Mouse (Mus musculus): ENCODE results near the gene Nipbl. TPM values are rescaled to one million over a fixed set of nuclear protein-coding genes. Genes with fewer than 3 reads are reported as not detected.

Nipbl gene
- polyA plus RNA-seq, 1 experiment: 21.1 TPM

GRCm38 (mm10) chr15:8340596-8340995, 103.7 kb downstream of the Nipbl start:
- no peak for DNase-seq (ENCODE audit: low read depth)
- TF ChIP-seq CTCF (IDR thresholded peaks at IDR 0.05; ENCODE audit: borderline replicate concordance, extremely low read depth, insufficient read depth, insufficient read length) (no peak), POLR2A (IDR thresholded peaks at IDR 0.05; ENCODE audit: borderline replicate concordance, extremely low read depth, insufficient read depth, insufficient read length, poor library complexity, severe bottlenecking) (no peak)

- DNase-seq (ENCODE audit: low read depth): no peak
- no peak for TF ChIP-seq POLR2A (IDR thresholded peaks at IDR 0.05; ENCODE audit: borderline replicate concordance, extremely low read depth, insufficient read depth, insufficient read length, poor library complexity, severe bottlenecking)
- TF ChIP-seq CTCF (IDR thresholded peaks at IDR 0.05; ENCODE audit: borderline replicate concordance, extremely low read depth, insufficient read depth, insufficient read length): no peak
Observed at GRCm38 (mm10) chr15:8331547-8331946, 112.7 kb downstream of the Nipbl start.

GRCm38 (mm10) chr15:8325629-8326028, 118.6 kb downstream of the Nipbl start:
- no peak for TF ChIP-seq POLR2A (IDR thresholded peaks at IDR 0.05; ENCODE audit: borderline replicate concordance, extremely low read depth, insufficient read depth, insufficient read length, poor library complexity, severe bottlenecking)
- no peak for TF ChIP-seq CTCF (IDR thresholded peaks at IDR 0.05; ENCODE audit: borderline replicate concordance, extremely low read depth, insufficient read depth, insufficient read length)
- no peak for DNase-seq (ENCODE audit: low read depth)

- DNase-seq (ENCODE audit: low read depth): no peak
- TF ChIP-seq POLR2A (IDR thresholded peaks at IDR 0.05; ENCODE audit: borderline replicate concordance, extremely low read depth, insufficient read depth, insufficient read length, poor library complexity, severe bottlenecking) (no peak), CTCF (IDR thresholded peaks at IDR 0.05; ENCODE audit: borderline replicate concordance, extremely low read depth, insufficient read depth, insufficient read length) (no peak)
Observed at GRCm38 (mm10) chr15:8324833-8325232, 119.4 kb downstream of the Nipbl start.

- TF ChIP-seq CTCF (IDR thresholded peaks at IDR 0.05; ENCODE audit: borderline replicate concordance, extremely low read depth, insufficient read depth, insufficient read length): no peak
- no peak for TF ChIP-seq POLR2A (IDR thresholded peaks at IDR 0.05; ENCODE audit: borderline replicate concordance, extremely low read depth, insufficient read depth, insufficient read length, poor library complexity, severe bottlenecking)
- DNase-seq (ENCODE audit: low read depth): no peak
Observed at GRCm38 (mm10) chr15:8324061-8324460, 120.2 kb downstream of the Nipbl start.

GRCm38 (mm10) chr15:8321491-8321890, 122.8 kb downstream of the Nipbl start:
- no peak for DNase-seq (ENCODE audit: low read depth)
- TF ChIP-seq CTCF (IDR thresholded peaks at IDR 0.05; ENCODE audit: borderline replicate concordance, extremely low read depth, insufficient read depth, insufficient read length): no peak
- TF ChIP-seq POLR2A (IDR thresholded peaks at IDR 0.05; ENCODE audit: borderline replicate concordance, extremely low read depth, insufficient read depth, insufficient read length, poor library complexity, severe bottlenecking): no peak

GRCm38 (mm10) chr15:8319191-8319590, 125.1 kb downstream of the Nipbl start:
- no peak for TF ChIP-seq CTCF (IDR thresholded peaks at IDR 0.05; ENCODE audit: borderline replicate concordance, extremely low read depth, insufficient read depth, insufficient read length)
- no peak for TF ChIP-seq POLR2A (IDR thresholded peaks at IDR 0.05; ENCODE audit: borderline replicate concordance, extremely low read depth, insufficient read depth, insufficient read length, poor library complexity, severe bottlenecking)
- no peak for DNase-seq (ENCODE audit: low read depth)

GRCm38 (mm10) chr15:8317381-8317780, 126.9 kb downstream of the Nipbl start:
- DNase-seq (ENCODE audit: low read depth): no peak
- TF ChIP-seq CTCF (IDR thresholded peaks at IDR 0.05; ENCODE audit: borderline replicate concordance, extremely low read depth, insufficient read depth, insufficient read length) (no peak), POLR2A (IDR thresholded peaks at IDR 0.05; ENCODE audit: borderline replicate concordance, extremely low read depth, insufficient read depth, insufficient read length, poor library complexity, severe bottlenecking) (no peak)

GRCm38 (mm10) chr15:8305474-8305873, 138.8 kb downstream of the Nipbl start:
- TF ChIP-seq POLR2A (IDR thresholded peaks at IDR 0.05; ENCODE audit: borderline replicate concordance, extremely low read depth, insufficient read depth, insufficient read length, poor library complexity, severe bottlenecking) (no peak), CTCF (IDR thresholded peaks at IDR 0.05; ENCODE audit: borderline replicate concordance, extremely low read depth, insufficient read depth, insufficient read length) (no peak)
- DNase-seq (ENCODE audit: low read depth): no peak

GRCm38 (mm10) chr15:8302944-8303343, 141.3 kb downstream of the Nipbl start:
- TF ChIP-seq POLR2A (IDR thresholded peaks at IDR 0.05; ENCODE audit: borderline replicate concordance, extremely low read depth, insufficient read depth, insufficient read length, poor library complexity, severe bottlenecking): no peak
- TF ChIP-seq CTCF (IDR thresholded peaks at IDR 0.05; ENCODE audit: borderline replicate concordance, extremely low read depth, insufficient read depth, insufficient read length): no peak
- no peak for DNase-seq (ENCODE audit: low read depth)

GRCm38 (mm10) chr15:8294150-8294549, 150.1 kb downstream of the Nipbl start:
- TF ChIP-seq POLR2A (IDR thresholded peaks at IDR 0.05; ENCODE audit: borderline replicate concordance, extremely low read depth, insufficient read depth, insufficient read length, poor library complexity, severe bottlenecking): no peak
- no peak for TF ChIP-seq CTCF (IDR thresholded peaks at IDR 0.05; ENCODE audit: borderline replicate concordance, extremely low read depth, insufficient read depth, insufficient read length)
- DNase-seq (ENCODE audit: low read depth): no peak

GRCm38 (mm10) chr15:8291251-8291650, 153.0 kb downstream of the Nipbl start:
- DNase-seq (ENCODE audit: low read depth): peak; percentile 39
- no peak for TF ChIP-seq CTCF (IDR thresholded peaks at IDR 0.05; ENCODE audit: borderline replicate concordance, extremely low read depth, insufficient read depth, insufficient read length)
- no peak for TF ChIP-seq POLR2A (IDR thresholded peaks at IDR 0.05; ENCODE audit: borderline replicate concordance, extremely low read depth, insufficient read depth, insufficient read length, poor library complexity, severe bottlenecking)

Measured in brain, embryonic 14.5 days (tissue).